Mouse (Mus musculus) CD4-positive naive resting alpha-beta T cell, adult 57 days (primary cell): ENCODE data around the gene Rpl36. TPM values are rescaled to one million over a fixed set of nuclear protein-coding genes. Genes with fewer than 3 reads are reported as not detected.

Source experiments
- total RNA-seq: library from RNA; stranded (reverse); gene quantifications from one replicate; pipeline ENCODE4 v1.2.4, GENCODE M21; 2023

The Rpl36 gene
- 1,819 TPM for total RNA-seq

GRCm38 (mm10) chr17:56613236-56613844 is at the start of gene Rpl36:
Rpl36 (plus strand) TSS chr17:56613416.

DNA sequence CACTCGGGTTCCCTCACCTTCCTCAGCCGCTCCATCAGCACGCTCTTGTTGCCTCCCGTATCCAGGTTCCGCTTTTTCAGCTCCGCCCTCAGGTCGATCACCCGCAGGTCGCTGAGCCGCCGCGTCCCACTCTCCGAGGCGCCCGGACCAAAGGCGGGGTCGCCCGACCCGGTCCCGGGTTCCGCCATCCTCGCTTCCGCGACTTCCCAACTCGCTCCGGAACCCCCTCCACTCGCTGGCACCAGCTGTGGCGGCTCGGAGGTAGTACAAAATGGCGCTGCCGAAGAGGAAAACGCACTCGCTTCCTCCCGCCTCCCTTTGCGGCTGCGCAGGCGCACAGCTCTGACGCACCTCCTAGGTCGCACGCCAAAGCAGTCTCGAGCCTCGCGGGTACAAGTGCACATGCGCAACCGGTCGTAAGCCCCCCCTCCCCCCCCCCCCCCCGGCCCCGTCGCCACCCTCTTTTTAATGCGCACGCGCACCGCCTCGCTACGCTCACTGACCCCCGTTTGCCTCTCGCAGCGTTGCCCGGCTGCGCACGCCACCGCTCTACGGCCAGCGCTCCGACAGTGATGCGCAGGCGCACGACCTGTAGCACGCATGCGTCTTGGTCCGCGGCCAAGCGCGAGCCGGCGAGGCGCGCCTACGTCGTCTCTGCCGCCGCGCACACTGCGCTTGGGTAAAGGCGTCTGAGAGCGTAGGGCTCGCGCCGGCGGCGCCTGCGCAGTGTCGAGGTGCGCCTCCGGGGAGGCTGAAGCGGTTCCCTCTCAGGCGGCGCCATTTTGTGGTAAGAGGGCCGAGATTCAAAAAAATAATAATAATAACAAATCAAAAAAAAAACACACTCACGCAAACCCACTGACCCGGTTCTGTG is 28.7 kb upstream of the Rpl36 start, which contains the start of the genes Safb2 and Safb:
Gene Safb2 (minus strand): TSS at position 329 of the 874 bp plus-strand sequence.
Gene Safb (plus strand): TSS at position 569 of the 874 bp plus-strand sequence.

GRCm38 (mm10) chr17:56609452-56610171 is 3.6 kb upstream of the Rpl36 start, which contains the start of gene 2410015M20Rik:
2410015M20Rik (minus strand) TSS chr17:56609771.

DNA sequence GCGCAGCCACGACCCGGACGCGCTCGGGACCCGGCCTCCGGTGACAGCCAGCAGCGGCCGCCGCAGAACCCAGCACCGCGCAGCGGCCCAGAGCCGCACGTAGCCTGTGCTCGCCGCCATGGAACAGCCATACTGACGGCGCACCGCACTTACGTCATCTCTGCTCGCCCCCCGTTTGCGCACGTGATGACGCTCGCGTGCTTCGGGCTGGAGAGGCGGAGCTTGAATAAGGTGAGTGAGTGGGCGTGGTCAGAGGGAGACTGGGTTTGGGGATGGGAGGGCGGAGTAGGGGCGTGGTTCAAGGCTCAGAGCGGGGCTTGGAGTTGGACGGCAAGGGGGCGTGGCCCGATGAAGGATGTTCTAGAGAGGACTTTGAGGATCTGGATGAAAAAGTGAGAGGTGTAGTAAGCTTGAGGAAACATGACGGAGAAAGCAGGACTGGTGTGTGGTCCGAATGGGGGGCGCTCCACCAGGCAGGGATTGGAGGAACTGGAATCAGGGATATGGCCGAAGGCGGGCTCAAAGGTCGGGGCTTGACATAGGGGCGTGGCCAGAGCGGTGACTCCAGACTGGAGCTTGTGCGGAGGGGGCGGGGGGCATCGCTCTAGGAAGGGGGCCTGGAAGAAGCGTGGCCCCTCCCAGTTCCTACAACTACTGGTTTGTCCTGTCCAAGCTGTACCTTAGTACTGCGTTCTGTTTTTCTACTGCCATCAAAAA is 13.7 kb downstream of the Rpl36 start, which contains the start of gene Lonp1:
Gene Lonp1 (minus strand): TSS at position 134 of the 717 bp plus-strand sequence.

DNA sequence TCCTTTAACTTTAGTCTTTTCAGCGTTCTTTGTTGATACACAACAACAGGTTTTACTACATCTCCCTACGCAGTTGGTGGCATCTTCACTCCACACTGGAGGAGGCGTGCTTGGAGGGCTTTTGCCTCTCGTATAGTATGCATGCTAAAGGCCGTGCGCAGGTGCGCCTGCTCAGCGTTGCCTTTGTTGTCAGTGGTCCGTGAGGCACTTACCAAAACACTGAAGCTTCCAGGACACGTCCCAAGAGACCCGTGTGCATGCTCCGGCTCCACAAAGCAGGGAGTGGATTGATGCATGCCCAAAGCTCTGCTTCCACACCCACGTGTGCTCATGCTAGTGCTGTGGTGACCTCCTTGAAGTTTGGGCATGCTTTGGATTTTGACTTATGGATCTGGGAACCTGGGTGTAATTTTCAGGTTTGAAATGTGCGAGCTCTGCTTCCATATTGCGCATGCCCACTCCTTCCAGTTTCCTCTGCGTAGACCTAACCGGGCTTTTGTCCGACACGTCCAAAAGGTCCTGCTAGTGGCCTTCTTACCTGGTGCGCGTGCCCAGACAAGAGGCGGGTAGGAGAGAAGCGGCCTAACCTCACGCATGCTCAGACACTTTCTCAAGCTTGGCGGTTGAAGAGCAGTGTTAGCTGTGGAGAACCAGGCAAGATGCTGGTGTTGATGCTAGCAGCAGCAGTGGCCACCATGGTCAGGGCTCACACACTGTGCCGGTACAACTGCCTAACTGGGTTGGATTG is 14.5 kb downstream of the Rpl36 start, which contains the start of gene Catsperd:
Gene Catsperd (plus strand): TSS at position 614 of the 748 bp plus-strand sequence.

Other genes with a start within 250 kb of the Rpl36 start
- 11.4 TPM for gene Ptprs, start 136.9 kb upstream of the Rpl36 start, total RNA-seq
- gene Znrf4, start 101.0 kb upstream of the Rpl36 start, total RNA-seq: not detected
- gene Gm20219, start 59.0 kb upstream of the Rpl36 start, total RNA-seq: 12.2 TPM
- gene Safb2, start 28.8 kb upstream of the Rpl36 start, total RNA-seq: 425 TPM
- 300 TPM for gene Safb, start 28.6 kb upstream of the Rpl36 start, total RNA-seq
- 94.2 TPM for gene 2410015M20Rik, start 3.6 kb upstream of the Rpl36 start, total RNA-seq
- 51.3 TPM for gene Lonp1, start 13.5 kb downstream of the Rpl36 start, total RNA-seq
- 0.59 TPM for gene Catsperd, start 14.7 kb downstream of the Rpl36 start, total RNA-seq
- 111 TPM for gene Ranbp3, start 59.9 kb downstream of the Rpl36 start, total RNA-seq
- gene Ndufa11, start 104.4 kb downstream of the Rpl36 start, total RNA-seq: 64.4 TPM
- gene Vmac, start 104.6 kb downstream of the Rpl36 start, total RNA-seq: 10.4 TPM
- not detected for gene Nrtn, start 144.1 kb downstream of the Rpl36 start, total RNA-seq
- 60.2 TPM for gene Dus3l, start 151.3 kb downstream of the Rpl36 start, total RNA-seq
- gene Prr22, start 156.8 kb downstream of the Rpl36 start, total RNA-seq: 1.5 TPM
- 17.7 TPM for gene Rfx2, start 217.6 kb downstream of the Rpl36 start, total RNA-seq